Mouse (Mus musculus) cerebellum, adult (tissue): ENCODE data around the gene Abca8a.
"Not testable (repeated sequence)": the region's sequence is repeated elsewhere in the genome, so short reads cannot be mapped to it uniquely, and the experiment has no call there.

ENCODE experiments used
- ATAC-seq: cut with Nextera tagmentation; 2 replicates; pipeline ENCODE4 v1.9.2; 2017; ENCODE audit warnings: mild to moderate bottlenecking, moderate library complexity, mixed read lengths; ENCODE audit not compliant: insufficient number of reproducible peaks, low FRiP score, low TSS enrichment

Abca8a gene

DNA sequence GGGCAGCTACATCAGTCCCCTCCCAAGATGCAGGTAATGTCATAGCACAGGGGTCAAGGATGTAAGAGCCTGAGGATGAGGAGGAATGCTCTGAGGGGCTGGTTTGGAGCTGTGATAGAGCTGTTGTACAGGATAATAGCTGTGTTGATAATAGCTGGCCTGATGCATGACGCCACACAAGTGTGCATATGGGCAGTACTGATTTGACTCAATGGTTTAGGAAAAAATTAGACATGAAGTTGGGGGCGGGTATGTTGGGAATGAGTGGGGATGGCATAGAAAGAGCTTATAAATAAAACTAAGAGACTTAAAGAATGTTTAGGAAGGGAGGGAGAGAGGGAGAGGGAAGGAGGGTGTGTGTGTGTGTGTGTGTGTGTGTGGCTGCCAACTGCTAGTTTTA is 105.5 kb downstream of the Abca8a start:
- no peak for ATAC-seq

- no peak for ATAC-seq
These were observed 107.6 kb downstream of the Abca8a start for GRCm38 (mm10) chr11:109988164-109988563.

- ATAC-seq, result not testable (repeated sequence)
These were observed 108.2 kb downstream of the Abca8a start for GRCm38 (mm10) chr11:109987460-109988072.

DNA sequence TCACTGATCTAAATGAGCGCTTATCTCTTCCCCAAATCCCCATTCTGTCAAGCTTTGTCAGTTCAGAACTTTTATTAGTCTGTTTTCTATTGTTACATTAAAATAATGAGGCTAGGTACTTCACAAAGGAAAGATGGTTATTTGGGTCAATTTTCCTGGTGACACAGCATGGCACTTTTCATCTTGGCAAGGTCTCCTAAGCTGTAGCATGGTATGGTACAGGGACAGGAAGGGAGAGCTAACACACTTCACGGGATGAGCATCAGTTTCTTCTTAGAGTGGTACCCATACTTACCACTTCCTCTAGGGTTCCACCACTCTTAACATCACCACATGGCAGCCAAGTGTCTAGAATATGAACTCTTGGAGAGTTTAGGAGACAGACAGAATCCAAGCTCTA is 113.9 kb downstream of the Abca8a start:
- peak; percentile 56; the same call in 1 of the 2 replicates for ATAC-seq
